Mouse (Mus musculus) neural tube, embryonic 15.5 days (tissue): ENCODE measurements at regions not wholly inside any gene's neighbourhood (a gene's known extent, or its start where the extent isn't known, plus 50 kb on each side); places are given as distances from the start of the nearest gene placed in this dataset.

Experiments
- ATAC-seq: fragments of 200-750 bp; cut with Nextera tagmentation; 2 replicates; pipeline ENCODE4 v1.8.0; 2017; ENCODE audit warnings: mild to moderate bottlenecking, moderate TSS enrichment, moderate library complexity; ENCODE audit not compliant: low FRiP score
- H3K27ac ChIP-seq: fragments of 300-500 bp; sonication (generic); replicated peaks from 2 replicates; pipeline ENCODE4 v1.5.1; 2015; ENCODE audit warnings: mild to moderate bottlenecking, inconsistent platforms
- H3K27me3 ChIP-seq: fragments of 300-500 bp; sonication (generic); replicated peaks from 2 replicates; pipeline ENCODE4 v1.6.1; 2015; ENCODE audit warnings: inconsistent platforms
- H3K36me3 ChIP-seq: fragments of 300-500 bp; sonication (generic); 2 replicates; pipeline ENCODE4 v1.6.1; 2015; ENCODE audit warnings: inconsistent platforms
- H3K4me1 ChIP-seq: fragments of 300-500 bp; sonication (generic); 2 replicates; pipeline ENCODE4 v1.6.1; 2015; ENCODE audit warnings: inconsistent platforms
- H3K4me2 ChIP-seq: fragments of 300-500 bp; sonication (generic); 2 replicates; pipeline ENCODE4 v1.6.1; 2015; ENCODE audit warnings: inconsistent platforms, mild to moderate bottlenecking, moderate library complexity
- H3K4me3 ChIP-seq: fragments of 300-500 bp; sonication (generic); replicated peaks from 2 replicates; pipeline ENCODE4 v1.5.1; 2015; ENCODE audit warnings: mild to moderate bottlenecking, inconsistent platforms
- H3K9ac ChIP-seq: fragments of 300-500 bp; sonication (generic); replicated peaks from 2 replicates; pipeline ENCODE4 v1.6.1; 2015; ENCODE audit warnings: mild to moderate bottlenecking, inconsistent platforms
- H3K9me3 ChIP-seq: fragments of 300-500 bp; sonication (generic); replicated peaks from 2 replicates; pipeline ENCODE4 v1.6.1; 2016; ENCODE audit warnings: inconsistent platforms
- WGBS: fragments of 180-500 bp; shearing (Covaris S2); methylation state at CpG from one replicate; pipeline ENCODE4 v1.1.7; 2015; ENCODE audit warnings: mixed read lengths; 5-methylcytosine and 5-hydroxymethylcytosine counted together

- ATAC-seq: no peak
- Histone ChIP-seq H3K9ac (no peak overlapping the region), H3K36me3 (no peaks in the 10 kb centered on the region), H3K4me1 (peaks cover 14% of the 10 kb centered on the region), H3K27ac (peak overlapping the region; percentile 15; the same call in 1 of the 2 replicates), H3K9me3 (no peaks in the 10 kb centered on the region), H3K4me2 (no peak overlapping the region), H3K27me3 (no peaks in the 10 kb centered on the region), H3K4me3 (no peak overlapping the region)
- WGBS: 47% methylated on average over 9 of the region's 9 CpGs
Measured at GRCm38 (mm10) chr11:91133753-91134270, 443.5 kb downstream of the Kif2b start.

GRCm38 (mm10) chr11:91132771-91133380 lies 444.5 kb downstream of the Kif2b start:
- H3K27ac ChIP-seq: no peak overlapping the region
- H3K4me3 ChIP-seq: no peak overlapping the region
- no peak overlapping the region for H3K4me2 ChIP-seq
- H3K36me3 ChIP-seq: no peaks in the 10 kb centered on the region
- H3K27me3 ChIP-seq: no peaks in the 10 kb centered on the region
- no peaks in the 10 kb centered on the region for H3K9me3 ChIP-seq
- no peak for ATAC-seq
- 31% methylated on average over 7 of the region's 7 CpGs for WGBS
- H3K9ac ChIP-seq: no peak overlapping the region
- peaks cover 14% of the 10 kb centered on the region for H3K4me1 ChIP-seq

- Histone ChIP-seq H3K4me3 (no peak overlapping the region), H3K4me2 (no peak overlapping the region), H3K27ac (no peak overlapping the region), H3K9me3 (no peaks in the 10 kb centered on the region), H3K9ac (no peak overlapping the region), H3K27me3 (no peaks in the 10 kb centered on the region), H3K4me1 (peaks cover 14% of the 10 kb centered on the region), H3K36me3 (no peaks in the 10 kb centered on the region)
- ATAC-seq: no peak
- 20% methylated on average over 6 of the region's 6 CpGs for WGBS
Measured at GRCm38 (mm10) chr11:91131960-91132359, 443.8 kb upstream of the Tom1l1 start.

GRCm38 (mm10) chr11:91098186-91098585 lies 410.0 kb upstream of the Tom1l1 start:
- Histone ChIP-seq H3K4me1 (peaks cover 6% of the 10 kb centered on the region; the same call in 1 of the 2 replicates), H3K27ac (no peak overlapping the region), H3K9me3 (no peaks in the 10 kb centered on the region), H3K4me2 (no peak overlapping the region), H3K4me3 (no peak overlapping the region), H3K9ac (no peak overlapping the region), H3K36me3 (no peaks in the 10 kb centered on the region), H3K27me3 (no peaks in the 10 kb centered on the region)
- WGBS: 27% methylated on average over 5 of the region's 5 CpGs
- no peak for ATAC-seq

GRCm38 (mm10) chr11:91097552-91097951 lies 409.4 kb upstream of the Tom1l1 start:
- 53% methylated on average over 3 of the region's 3 CpGs for WGBS

GRCm38 (mm10) chr11:91096000-91096652 lies 408.0 kb upstream of the Tom1l1 start:
- H3K4me3 ChIP-seq: no peak overlapping the region
- no peaks in the 10 kb centered on the region for H3K27me3 ChIP-seq
- H3K9ac ChIP-seq: no peak overlapping the region
- H3K4me1 ChIP-seq: peaks cover 6% of the 10 kb centered on the region; the same call in 1 of the 2 replicates
- H3K4me2 ChIP-seq: no peak overlapping the region
- no peaks in the 10 kb centered on the region for H3K9me3 ChIP-seq
- H3K27ac ChIP-seq: no peak overlapping the region
- no peak for ATAC-seq
- WGBS: 70% methylated on average over 12 of the region's 12 CpGs
- no peaks in the 10 kb centered on the region for H3K36me3 ChIP-seq

More at GRCm38 (mm10) chr11:91097552-91097951, 409.4 kb upstream of the Tom1l1 start:
- H3K4me1 ChIP-seq: peaks cover 6% of the 10 kb centered on the region; the same call in 1 of the 2 replicates
- no peaks in the 10 kb centered on the region for H3K27me3 ChIP-seq
- H3K9me3 ChIP-seq: no peaks in the 10 kb centered on the region
- no peaks in the 10 kb centered on the region for H3K36me3 ChIP-seq
- H3K4me3 ChIP-seq: no peak overlapping the region
- H3K9ac ChIP-seq: no peak overlapping the region
- no peak for ATAC-seq
- H3K4me2 ChIP-seq: no peak overlapping the region
- no peak overlapping the region for H3K27ac ChIP-seq

- 37% methylated on average over 6 of the region's 6 CpGs for WGBS
- Histone ChIP-seq H3K36me3 (no peaks in the 10 kb centered on the region), H3K4me1 (no peaks in the 10 kb centered on the region), H3K27ac (no peak overlapping the region), H3K4me3 (no peak overlapping the region), H3K9ac (no peak overlapping the region), H3K4me2 (no peak overlapping the region), H3K27me3 (no peaks in the 10 kb centered on the region), H3K9me3 (no peaks in the 10 kb centered on the region)
- ATAC-seq: no peak
Measured at GRCm38 (mm10) chr11:91065365-91065764, 377.2 kb upstream of the Tom1l1 start.

- no peak overlapping the region for H3K27ac ChIP-seq
- H3K9ac ChIP-seq: no peak overlapping the region
- H3K36me3 ChIP-seq: no peaks in the 10 kb centered on the region
- H3K4me1 ChIP-seq: 0 out of 2 replicates have a peak, but pooled peaks cover 4% of the 10 kb centered on the region
- no peaks in the 10 kb centered on the region for H3K27me3 ChIP-seq
- 58% methylated on average over 9 of the region's 9 CpGs for WGBS
- no peak overlapping the region for H3K4me2 ChIP-seq
- H3K9me3 ChIP-seq: no peaks in the 10 kb centered on the region
- no peak for ATAC-seq
- H3K4me3 ChIP-seq: no peak overlapping the region
Measured at GRCm38 (mm10) chr11:91056966-91057597, 368.9 kb upstream of the Tom1l1 start.

GRCm38 (mm10) chr11:91053321-91053720 lies 365.2 kb upstream of the Tom1l1 start:
- 92% methylated on average over 2 of the region's 2 CpGs for WGBS
- Histone ChIP-seq H3K9ac (no peak overlapping the region), H3K36me3 (no peaks in the 10 kb centered on the region), H3K27ac (no peak overlapping the region), H3K4me3 (no peak overlapping the region), H3K27me3 (no peaks in the 10 kb centered on the region), H3K4me1 (0 out of 2 replicates have a peak, but pooled peaks cover 4% of the 10 kb centered on the region), H3K9me3 (no peaks in the 10 kb centered on the region), H3K4me2 (no peak overlapping the region)
- ATAC-seq: no peak

- Histone ChIP-seq H3K27ac (no peak overlapping the region), H3K9ac (no peak overlapping the region), H3K4me3 (no peak overlapping the region), H3K27me3 (no peaks in the 10 kb centered on the region), H3K36me3 (no peaks in the 10 kb centered on the region), H3K4me1 (no peaks in the 10 kb centered on the region), H3K9me3 (no peaks in the 10 kb centered on the region), H3K4me2 (no peak overlapping the region)
- 5% methylated on average over 3 of the region's 3 CpGs for WGBS
- no peak for ATAC-seq
Measured at GRCm38 (mm10) chr11:91051646-91052045, 363.5 kb upstream of the Tom1l1 start.

- no peak overlapping the region for H3K27ac ChIP-seq
- H3K4me3 ChIP-seq: no peak overlapping the region
- H3K4me1 ChIP-seq: no peaks in the 10 kb centered on the region
- no peaks in the 10 kb centered on the region for H3K27me3 ChIP-seq
- WGBS: 48% methylated on average over 3 of the region's 3 CpGs
- no peak overlapping the region for H3K4me2 ChIP-seq
- no peak for ATAC-seq
- no peak overlapping the region for H3K9ac ChIP-seq
- no peaks in the 10 kb centered on the region for H3K36me3 ChIP-seq
- H3K9me3 ChIP-seq: no peaks in the 10 kb centered on the region
Measured at GRCm38 (mm10) chr11:91041486-91041885, 353.3 kb upstream of the Tom1l1 start.
